Mouse (Mus musculus): Measurements from ENCODE around the gene Pidd1.

Gene Pidd1

GRCm38 (mm10) chr7:141443828-141444237 lies at the start of gene Pidd1:
Gene Pidd1 (minus strand): TSS chr7:141444025.
- peak in 1 of 2 experiments; percentile 48 for DNase-seq (ENCODE audit: low spot score in 2 of 2)

DNA sequence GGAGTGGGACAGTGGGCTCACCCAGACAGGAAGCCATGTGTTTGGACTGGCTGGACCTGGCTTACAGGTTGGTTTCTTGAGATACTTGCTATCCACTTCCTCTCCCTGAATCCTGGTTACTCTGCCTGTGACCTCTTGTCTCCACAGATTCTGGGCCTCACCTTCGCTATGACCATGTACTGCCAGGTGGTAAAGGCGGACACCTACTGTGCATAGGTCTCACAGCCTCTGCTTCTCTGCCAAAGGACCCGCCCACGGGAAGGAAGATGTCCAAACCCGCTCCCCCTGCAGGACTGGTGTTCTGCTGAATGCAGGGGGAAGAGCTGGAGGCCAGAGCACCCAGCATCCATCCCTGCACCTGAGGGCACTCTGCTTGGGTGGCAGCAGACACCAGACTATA lies 48.9 kb upstream of the Pidd1 start:
- DNase-seq (ENCODE audit: low spot score in 2 of 2): no peak

DNA sequence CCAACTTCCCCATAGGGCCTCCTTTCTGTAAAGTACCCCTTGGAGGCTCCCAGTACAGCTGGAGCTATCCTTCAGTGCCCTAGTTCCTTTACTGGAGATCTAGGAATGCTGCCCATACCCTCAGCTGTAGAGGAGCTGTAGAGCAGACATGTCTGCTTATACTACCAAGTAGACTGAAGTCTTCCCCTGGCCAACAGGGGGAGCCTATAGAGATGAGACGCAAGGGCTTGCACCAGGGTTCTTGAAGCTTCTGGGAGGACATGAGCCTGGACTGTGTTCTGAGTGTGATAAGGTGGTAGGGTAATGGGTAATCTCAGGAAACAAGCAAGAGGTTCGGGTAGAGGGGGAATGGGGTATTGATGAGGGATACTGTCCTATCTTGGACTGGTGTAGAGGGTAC lies 47.3 kb upstream of the Pidd1 start:
- DNase-seq (ENCODE audit: low spot score in 2 of 2): no peak

GRCm38 (mm10) chr7:141487141-141487540 lies 43.3 kb upstream of the Pidd1 start:
- DNase-seq (ENCODE audit: low spot score in 2 of 2): no peak

GRCm38 (mm10) chr7:141486239-141486638 lies 42.4 kb upstream of the Pidd1 start:
- no peak for DNase-seq (ENCODE audit: low spot score in 2 of 2)

GRCm38 (mm10) chr7:141485606-141486005 lies 41.8 kb upstream of the Pidd1 start:
- DNase-seq (ENCODE audit: low spot score in 2 of 2): no peak

DNA sequence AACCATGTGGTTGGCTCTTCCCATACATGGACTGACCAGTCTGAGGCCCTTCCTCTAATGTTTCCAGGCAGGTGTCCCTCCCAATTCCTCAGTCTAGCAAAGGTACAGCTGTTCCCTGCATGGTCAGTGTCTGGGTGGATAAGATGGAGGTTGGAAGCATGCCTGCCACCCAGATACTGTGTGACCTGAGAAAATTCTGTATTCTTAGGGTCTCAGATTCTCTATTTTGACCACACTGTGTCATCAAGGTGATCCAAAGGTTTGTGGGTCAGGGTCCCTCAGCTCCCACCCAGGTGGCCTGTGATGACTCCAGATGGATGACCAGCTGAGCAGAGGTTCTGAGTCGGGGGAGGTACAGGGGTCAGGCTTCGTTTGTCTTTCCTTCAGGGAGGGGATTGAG lies 41.4 kb upstream of the Pidd1 start:
- DNase-seq (ENCODE audit: low spot score in 2 of 2): no peak

- DNase-seq (ENCODE audit: low spot score in 2 of 2): no peak
Measured at GRCm38 (mm10) chr7:141484186-141485120, 40.6 kb upstream of the Pidd1 start.

DNA sequence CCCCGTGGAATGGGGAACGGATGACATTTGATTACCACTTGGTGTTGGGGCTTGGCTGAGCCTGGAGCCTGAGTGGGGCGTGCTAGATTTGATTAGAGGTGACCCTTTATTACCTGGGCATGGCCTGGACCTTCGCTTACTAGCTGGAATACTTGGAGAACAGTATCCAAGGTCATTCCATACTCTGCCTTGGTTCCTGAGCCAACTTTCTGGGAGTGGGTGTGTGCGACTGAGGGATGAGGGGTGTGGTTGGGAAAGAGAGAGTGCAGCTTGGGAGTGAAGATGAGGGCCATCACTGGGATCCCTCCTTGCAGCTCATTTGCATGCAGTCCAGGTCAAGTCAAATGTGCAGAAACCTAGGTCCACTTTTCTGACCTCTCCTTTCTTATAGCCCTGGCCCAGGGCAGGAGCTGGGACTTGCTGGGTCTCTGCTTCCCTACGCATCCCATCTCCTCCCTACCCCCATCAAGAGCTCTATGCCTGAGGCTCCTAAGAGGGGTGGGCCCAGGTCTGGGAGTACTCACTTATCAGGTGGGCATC lies 39.4 kb upstream of the Pidd1 start:
- no peak for DNase-seq (ENCODE audit: low spot score in 2 of 2)

DNA sequence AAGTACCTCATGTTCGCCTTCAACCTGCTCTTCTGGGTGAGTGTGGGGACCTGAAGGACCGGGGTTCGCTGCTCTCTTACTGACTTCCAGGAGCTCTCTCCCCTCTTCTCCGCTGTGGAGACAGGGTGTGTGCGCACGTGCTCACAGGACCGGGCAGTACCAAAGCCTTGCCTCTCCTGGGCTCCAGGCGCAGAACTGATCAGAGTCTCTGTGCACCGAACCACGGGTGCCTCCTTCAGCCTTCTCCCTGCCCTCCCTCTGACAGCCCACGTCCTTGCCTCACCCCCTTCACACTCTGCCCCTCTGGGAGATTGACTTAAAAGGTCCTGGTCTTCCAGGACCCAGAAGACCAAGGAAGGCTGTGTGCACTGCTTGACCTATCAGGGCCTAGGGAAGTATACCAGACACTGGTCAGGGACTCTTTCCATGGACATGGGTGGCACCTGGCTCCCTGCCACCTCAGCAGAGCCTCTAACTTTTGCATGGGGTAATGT lies 38.8 kb upstream of the Pidd1 start:
- no peak for DNase-seq (ENCODE audit: low spot score in 2 of 2)

- no peak for DNase-seq (ENCODE audit: low spot score in 2 of 2)
Measured at GRCm38 (mm10) chr7:141481498-141482401, 37.9 kb upstream of the Pidd1 start.

DNA sequence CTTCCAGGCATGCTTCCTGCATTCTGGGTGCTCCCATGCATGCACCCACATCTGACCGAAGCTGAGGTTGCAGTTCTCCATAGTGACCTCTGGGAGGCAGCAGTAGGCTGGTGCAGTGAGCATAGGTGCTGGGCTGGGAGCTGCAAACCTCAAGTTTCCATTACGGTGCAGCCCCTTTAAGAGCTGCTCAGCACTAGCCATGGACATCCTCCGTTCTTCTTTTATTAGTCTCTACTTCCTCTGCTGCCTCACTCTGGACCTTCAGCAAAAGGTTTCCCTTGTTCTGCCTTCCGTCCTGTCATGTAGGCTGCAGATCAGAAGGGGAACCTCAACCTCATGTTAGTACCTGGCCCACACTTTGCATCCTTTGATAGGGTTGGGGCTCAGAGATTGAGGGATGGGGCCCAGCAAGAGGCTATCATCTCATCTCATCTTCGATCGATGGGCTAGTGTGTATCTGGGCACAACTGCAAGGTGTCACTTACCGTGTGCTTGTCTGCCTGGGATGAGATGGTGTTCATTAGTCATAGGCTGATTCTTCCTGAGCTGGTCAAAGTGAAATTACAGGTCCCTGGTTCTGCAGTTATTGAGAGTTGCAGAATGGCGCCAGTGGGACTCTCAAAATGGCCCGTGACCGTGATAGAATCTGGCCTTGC lies 37.1 kb upstream of the Pidd1 start:
- DNase-seq (ENCODE audit: low spot score in 2 of 2): peak; percentile 50 to 77

DNA sequence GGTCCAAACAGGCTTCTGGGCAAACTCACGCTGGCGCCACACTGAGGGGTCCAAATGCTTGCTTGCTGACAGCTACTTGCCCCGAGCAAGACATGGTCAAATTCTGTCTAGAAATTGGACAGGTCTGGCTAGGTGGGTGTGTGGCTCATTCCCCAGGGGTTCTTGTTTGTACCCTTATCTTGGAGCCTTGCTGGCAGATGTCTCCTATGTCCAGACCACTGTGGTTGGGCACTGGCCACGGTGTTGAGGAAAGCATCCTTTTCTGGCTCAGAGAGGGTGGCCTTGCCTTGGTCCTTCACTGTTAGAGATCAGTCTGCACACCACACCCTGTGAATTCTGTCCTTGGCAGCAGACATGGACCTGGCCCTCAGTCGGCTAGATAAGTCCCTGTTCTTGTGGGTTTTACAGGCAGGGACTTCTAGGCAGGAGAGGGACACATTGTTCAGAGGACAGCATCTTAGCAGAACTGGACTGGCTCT lies 34.5 kb upstream of the Pidd1 start:
- DNase-seq (ENCODE audit: low spot score in 2 of 2): no peak

DNA sequence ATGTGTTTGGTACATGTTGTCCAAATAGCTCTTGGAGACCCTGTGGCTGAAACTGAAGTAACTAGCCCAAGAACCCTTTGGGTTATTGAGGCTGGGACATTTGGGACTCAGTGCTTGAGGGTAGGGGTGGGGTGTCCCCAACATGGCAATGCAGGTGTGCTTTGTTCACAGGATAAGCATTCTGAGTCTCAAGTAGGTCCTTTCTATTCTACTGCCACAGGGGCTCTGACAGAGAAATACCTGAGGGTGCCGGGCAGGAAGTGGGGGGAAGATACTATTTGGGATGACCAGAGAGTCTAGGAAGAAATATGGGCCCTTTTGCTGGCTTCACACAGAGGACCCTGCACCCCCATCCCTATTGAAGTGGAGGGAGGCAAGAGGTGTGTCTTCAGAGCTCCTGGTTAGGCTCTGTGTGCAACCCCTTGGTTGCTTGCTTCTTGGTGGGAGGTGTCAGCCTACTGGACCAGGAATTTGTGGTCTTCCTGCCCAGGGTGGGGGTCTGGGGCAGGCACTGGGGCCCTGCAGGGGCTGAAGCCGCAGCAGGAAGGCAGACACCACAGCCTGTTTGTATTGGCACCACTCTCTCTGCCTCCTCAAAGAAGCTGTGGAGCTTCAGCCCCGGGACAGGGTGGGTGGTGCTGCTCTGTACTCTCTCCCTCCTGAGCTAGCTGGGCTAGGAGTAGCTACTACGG lies 33.9 kb upstream of the Pidd1 start:
- no peak for DNase-seq (ENCODE audit: low spot score in 2 of 2)

GRCm38 (mm10) chr7:141476981-141477370 lies 33.2 kb upstream of the Pidd1 start:
- DNase-seq (ENCODE audit: low spot score in 2 of 2): no peak

DNA sequence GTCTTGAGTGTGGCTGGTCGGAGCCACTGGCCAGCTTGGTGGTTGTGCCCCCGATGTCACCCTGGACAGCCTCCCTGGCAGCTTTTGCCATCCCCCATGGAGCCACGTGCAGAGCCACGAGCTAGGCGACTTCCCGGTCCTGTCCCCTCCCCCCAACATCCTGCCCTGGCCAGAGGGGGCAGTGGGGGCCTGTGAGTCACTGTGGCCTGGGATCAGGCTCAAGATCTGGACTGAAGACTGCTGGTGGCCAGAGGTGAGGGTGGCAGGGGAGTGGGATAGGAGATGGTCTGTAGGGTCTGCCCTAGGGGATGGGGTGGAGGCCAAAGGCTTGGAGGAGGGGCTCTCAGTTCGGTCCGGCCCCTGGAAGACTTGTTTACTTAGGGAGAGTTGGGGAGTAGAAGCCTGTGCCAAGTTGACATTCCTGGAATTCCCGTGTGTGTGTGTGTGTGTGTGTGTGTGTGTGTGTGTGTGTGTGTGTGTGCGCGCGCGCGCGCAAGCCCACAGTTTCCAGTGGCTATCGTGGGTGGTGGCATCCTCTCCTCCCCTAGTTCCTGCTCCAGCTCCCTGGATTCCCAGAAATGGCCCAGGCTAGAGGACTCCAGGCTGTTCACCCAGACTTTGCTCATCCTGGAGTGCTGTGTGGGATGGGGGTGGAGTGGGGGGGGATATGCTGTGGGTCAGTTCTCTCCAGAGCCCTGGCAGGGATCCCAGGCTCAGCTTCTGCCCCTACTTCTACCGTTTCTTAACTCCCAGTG lies 32.6 kb upstream of the Pidd1 start:
- DNase-seq (ENCODE audit: low spot score in 2 of 2): no peak

- DNase-seq (ENCODE audit: low spot score in 2 of 2): no peak
Measured at GRCm38 (mm10) chr7:141475805-141476158, 32.0 kb upstream of the Pidd1 start.

DNA sequence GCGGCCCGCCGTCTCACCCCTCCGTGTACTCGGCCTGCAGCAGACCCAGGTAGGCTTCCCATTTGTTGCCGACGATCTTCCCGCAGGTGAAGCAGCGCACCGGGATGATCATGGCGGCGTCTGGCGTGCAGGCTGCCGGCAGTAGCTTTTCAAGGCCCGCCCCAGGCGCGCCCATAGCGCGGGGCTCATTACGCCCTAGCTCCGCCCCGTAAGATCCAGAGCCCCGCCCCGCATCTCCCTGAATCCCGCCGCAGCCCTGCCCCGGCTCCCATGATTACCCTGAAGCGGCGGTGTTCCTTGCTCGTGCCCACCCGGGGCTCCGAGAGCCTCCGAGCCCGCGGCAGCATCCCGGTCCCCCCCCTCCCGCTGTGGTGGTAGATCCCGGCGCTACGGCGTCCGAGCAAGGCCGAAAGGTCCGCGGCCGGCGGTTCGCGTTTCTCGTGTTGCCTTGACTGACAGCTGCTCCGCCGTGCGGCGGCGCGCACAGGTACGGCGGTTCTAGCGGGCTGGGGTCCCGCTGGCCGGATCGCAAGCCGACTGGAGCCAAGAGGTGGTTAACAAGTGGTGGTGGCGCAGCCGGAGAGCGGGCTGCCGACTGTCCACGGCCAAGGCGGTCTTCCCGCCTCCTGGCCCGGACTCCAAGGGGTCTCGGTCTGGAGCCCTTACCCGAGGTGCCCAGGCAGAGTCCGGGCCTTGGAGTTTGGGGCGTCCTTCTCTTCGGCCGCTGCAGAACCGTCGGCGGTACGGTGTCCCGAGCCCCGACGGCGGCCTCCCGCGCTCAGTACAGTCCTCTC lies 31.4 kb upstream of the Pidd1 start, which contains the start of the genes Polr2l and Tspan4:
Polr2l (minus strand) TSS at position 122 of the 794 bp plus-strand sequence.
Tspan4 (plus strand) TSS at position 230 of the 794 bp plus-strand sequence.
- peak; percentile 79 to 86 for DNase-seq (ENCODE audit: low spot score in 2 of 2)

DNA sequence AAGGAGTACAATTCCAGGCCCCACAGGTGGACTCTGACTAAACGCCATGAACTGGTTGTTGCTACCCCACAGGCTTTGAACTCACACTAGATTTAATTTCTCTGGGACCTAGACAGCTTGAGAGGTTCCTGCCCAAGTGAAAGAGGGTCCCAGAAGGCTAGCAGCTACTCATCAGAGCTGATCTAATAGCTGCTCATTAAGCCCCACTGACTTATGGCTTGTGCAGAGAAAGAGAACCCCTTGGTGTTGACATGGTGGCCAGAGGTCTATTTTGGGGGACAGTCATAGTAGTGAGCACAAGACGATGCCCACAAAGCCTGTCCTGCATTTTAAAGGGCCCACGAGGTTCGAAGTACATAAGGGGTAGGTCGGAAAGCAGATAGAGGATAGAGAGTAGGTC lies 30.3 kb upstream of the Pidd1 start:
- DNase-seq (ENCODE audit: low spot score in 2 of 2): no peak

Data from thymus, postnatal 10 days (tissue).